Mouse (Mus musculus) cerebellum, adult 9-10 months (tissue): Measurements from ENCODE around the gene Mmp2.
"Not testable (repeated sequence)": the region's sequence is repeated elsewhere in the genome, so short reads cannot be mapped to it uniquely, and the experiment has no call there.

Source experiments
- DNase-seq: peaks from one replicate; pipeline ENCODE4 v3.0.0; 2022

Gene Mmp2

DNA sequence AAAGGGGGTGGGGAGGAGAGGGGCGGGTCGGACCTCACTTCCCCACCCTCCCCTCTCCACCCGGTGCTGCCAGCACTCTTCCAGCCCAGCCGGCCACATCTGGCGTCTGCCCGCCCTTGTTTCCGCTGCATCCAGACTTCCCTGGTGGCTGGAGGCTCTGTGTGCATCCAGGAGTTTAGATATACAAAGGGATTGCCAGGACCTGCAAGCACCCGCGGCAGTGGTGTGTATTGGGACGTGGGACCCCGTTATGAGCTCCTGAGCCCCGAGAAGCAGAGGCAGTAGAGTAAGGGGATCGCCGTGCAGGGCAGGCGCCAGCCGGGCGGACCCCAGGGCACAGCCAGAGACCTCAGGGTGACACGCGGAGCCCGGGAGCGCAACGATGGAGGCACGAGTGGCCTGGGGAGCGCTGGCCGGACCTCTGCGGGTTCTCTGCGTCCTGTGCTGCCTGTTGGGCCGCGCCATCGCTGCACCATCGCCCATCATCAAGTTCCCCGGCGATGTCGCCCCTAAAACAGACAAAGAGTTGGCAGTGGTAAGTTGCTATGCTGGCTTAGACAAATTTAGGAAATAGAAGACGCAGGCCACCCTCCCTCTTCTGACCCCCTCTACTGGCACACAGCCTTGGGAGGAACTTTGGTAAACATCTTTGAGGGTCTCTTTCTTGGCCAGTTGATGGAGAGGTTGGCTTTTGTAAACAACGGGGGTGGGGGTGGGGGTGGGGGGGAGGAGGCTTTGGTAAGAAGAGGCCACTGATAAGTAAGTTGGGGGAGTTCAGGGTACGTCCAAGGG is at the start of gene Mmp2:
Gene Mmp2 (plus strand): TSS at position 49 of the 792 bp plus-strand sequence.
- DNase-seq = no peak

DNA sequence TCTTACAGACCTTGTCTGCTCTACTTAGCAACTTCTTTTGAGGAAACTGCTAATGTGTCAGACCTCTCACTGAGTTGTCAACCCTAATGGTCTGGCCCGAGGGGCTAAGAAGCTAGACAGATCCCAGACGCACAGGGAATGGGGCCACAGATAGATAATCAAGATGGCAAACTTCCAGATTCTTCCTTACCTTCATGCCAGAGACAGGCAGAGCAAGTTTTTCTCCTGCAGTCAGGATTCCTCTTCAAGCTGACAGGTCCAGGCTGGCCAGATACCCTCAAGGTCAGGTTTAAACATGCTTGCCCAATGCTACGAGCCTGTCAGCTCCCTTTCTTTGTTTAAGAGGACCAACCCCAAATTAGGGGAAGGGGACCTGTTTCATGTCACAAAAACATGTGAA is 46.1 kb upstream of the Mmp2 start:
- no peak for DNase-seq

DNA sequence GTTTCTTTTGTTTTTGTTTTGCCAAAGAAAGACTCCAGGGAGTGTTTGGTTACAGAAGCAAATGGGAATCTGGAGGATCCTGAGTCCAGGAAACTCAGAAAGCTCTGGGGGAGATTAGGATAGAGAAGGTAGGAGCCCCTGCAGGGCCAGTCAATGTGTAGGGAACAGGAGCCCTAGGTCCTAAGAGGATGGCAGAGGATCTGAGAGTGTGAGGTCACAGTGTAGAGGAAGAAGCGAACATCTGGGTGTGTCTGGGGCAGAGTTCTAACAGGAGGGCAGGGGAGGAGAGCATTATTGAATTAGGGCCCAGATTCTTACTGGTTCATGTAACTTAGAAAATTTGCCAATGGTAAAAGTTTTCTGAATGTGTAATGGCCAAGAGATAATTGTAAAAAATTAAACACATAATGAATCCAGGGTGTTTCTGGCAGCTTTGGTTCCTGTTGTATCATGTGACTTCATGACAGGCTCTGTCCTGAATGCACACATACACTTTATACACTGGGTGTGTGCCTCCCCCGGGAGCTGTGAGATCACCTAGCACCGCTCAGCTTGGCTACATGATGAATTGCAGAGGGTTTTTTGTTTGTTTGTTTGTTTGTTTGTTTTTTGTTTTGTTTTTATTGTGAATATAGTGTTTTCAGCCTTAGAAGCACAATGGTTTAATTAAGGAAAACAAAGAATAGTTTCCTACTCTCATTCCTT is 43.0 kb upstream of the Mmp2 start:
- no peak for DNase-seq

DNA sequence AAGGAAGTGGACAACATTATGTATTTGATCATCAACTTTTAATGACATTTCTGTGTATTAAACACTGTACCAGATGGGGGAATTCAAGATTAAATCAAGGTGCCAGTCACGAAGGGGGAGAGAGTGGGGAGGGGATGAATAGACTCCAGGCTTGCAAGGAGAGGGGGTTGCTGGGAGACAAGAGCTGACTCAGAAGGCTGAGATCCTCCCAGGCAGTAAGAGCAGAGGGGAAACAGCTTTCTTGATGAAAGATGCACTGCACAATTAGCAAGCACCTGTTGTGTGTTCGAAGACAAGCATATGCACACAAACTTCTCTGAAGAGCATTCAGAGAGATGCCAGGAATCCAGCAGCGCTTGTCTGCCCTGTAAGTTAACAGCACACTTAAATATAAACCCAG is 36.3 kb upstream of the Mmp2 start:
- no peak for DNase-seq

DNA sequence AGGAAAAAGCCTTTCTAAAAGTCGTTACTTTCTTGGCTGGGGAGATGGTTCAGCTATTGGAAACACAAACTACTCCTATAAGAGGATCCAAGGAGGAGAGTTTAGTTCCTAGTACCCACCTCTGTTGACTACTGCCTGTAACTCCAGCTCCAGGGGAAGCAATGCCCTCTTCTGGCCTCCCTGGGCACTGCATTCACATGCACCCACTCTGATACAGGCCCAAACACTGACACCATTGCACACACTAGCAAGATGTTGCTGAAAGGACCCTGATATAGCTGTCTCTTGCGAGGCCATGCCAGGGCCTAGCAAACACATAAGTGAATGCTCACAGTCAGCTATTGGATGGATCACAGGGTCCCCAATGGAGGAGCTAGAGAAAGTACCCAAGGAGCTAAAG is 35.1 kb upstream of the Mmp2 start:
- not testable (repeated sequence) for DNase-seq

DNA sequence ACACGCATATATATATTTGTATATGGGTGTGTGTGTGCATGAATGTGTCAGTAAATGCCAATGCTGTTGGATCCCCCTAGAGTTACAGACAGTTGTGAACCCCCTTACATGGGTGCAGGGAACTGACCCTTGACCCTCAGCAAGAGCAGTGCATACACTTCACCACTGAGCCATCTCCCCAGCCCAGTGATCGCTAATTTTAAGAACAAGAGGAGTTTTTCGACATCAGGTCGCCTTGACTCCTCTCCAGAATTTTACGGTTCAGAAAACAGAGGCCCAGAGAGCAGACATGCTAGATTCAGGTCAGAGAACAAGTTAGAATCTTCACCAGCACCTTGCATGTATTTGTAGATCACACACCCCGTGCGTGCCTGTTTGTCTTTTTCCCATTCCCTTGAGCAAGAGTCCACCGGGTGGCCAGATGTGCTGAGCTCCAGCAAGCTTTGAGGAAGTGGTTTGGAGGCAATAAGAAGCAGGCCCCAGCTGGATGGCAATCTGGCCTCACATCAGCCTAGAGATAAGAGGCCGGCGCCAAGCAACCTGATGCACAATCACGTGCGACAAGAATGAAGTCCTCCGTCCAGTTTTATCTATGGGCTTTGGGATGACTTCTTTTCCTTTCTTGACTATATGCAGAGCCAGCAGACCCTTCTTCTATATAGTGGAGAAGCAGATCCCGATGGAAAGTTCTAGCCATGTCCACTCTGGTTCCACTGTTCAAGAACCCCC is 33.1 kb upstream of the Mmp2 start:
- DNase-seq = no peak

DNA sequence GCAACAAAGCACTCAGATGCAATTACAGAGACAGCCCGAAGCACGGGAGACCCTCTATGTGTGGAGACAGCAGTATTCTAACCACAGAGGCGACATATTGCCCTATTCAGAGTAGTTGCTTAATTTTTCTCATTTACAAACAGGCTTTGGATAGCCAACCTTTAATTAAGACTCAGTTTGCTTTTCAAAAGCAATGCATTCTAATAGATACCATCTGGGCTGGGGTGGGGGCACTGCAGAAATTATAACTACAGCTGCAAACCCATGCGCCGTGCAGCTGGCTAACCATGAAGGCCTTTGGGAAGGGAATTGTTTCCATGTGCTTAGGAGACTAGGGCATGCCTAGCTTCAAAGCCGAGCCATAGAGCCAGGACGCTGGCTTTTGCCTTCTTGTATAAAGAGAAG is 29.6 kb upstream of the Mmp2 start:
- no peak for DNase-seq

DNA sequence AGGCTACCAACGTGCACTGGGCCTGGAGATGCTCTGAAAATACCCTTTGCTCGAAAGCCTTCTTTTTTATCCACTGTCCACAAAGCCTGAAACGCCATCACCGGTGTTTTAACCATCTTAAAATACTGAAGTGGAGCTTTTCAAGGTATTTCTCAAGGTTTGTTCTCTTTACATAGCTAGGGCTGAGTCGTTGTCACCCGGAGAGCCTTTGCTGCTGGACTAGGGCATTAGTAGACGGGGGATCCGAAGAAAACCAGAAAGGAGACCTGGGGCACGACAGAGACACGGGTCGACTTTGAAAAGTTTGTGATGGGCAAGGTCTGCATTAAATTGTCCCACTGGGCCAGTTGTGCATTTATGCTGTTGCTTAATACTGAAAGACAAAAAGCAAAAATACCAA is 27.7 kb upstream of the Mmp2 start:
- no peak for DNase-seq

DNA sequence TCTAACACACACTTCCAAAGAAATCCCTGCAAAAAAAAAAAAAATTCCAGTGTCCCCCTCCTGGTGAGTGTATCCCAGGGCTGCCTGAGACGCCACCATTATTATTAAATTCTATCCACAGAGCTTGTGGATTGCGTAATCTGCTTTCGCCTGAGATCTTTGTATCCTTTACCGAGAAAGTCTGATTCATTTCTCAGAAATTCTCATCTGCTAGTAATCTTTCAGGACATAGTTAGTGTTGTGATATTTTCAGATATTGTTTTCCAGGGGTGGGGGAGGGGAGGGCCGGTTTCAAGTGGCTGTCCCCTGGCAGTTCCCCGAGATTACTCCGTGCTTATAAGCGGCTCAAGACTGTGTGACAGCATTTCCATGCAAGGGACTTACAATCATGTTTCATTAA is 25.9 kb upstream of the Mmp2 start:
- DNase-seq = no peak

DNA sequence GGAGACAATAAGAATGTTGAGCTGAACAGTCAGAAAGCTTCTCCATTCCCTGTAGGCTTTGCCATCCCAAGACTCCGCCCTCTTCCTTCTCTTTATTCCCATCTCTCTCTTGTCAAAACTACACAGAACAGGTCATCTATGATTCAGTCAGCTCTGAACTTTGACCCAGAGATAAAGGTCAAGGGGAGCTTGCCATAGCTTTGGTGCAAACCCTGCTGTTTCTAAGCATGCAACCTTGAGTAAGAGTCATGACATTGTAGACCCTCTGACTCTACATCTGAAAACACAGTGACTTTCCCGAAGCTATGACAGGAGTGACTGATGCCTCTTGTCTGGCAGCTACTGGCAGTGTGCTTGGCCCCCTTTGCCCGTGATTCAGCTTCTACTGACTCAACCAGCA is 24.5 kb upstream of the Mmp2 start:
- no peak for DNase-seq

DNA sequence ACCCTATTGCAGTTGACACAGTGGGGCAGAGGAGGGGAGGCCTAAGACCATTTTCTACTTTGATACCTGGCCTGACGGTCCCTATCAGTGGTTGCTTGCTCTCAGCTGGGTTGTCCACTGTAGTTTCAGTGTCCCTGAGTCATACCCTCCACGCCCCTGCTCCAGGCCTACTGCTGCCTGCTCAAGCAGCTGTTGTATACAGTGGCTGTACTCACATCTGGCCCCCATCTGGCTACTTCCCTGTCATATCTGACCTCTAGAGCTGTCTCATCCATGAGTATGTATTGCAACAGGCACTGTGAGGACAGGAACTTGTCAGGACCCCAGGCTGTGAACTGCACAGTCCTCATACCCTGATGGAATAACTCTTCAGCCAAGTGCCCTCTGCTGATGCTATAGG is 14.3 kb upstream of the Mmp2 start:
- no peak for DNase-seq

DNA sequence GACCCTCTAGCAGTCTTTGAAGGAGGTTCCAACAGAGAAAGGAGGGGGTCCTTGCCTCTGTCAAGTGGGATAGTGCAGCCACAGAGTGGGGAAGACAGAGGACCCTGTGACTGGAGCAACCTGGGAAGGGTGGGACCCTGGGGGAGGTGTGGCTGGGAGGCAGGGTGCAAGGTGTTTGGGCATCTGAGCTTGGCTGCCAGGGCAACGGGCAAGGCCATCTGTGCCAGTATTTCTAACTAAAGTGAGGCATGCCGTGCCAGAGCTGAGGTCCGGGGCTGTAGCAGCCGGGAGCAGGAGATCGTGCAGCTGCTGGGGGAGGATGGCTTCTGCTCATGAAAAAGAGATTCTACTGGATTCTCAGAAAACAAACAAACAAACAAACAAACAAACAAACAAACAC is 11.4 kb upstream of the Mmp2 start:
- no peak for DNase-seq

DNA sequence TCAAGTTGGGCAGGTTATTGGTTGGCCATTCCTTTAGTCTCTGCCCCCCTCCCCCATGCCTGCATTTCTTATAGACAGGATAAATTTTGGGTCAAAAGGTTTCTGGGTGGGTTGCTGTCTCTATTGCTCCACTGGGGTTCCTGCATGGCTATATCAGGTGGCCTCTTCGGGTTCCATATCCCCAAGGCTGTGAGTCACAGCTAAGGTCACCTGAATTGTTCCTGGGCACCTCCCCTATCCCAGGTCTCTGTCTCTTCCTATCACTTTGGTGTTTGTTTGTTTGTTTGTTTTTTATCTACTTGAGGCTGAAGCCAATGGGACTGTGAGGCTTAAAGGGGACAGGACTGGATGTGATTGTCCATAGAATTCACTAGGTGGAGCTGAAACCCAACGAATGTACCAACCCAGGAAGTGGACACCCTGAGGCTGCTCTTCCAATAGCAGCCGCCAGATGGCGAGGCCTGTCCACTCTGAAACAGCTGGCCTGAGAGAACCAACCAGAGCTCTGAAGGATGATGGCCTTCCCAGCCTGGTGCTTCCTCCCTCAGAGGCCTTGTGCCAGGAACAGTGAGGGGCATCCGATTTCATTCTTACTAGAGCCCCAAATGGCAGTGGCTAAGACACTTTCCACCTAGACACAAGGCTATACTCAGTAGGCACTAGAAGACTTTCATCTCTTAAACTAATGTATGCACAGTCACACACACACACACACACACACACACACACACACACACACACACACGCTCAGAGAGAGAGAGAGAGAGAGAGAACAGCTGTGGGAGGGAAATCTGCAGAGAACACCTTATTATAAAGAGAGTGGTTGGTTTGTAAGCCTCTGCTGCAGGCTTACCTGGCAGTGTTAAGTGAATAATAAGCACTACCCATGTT is 8.9 kb upstream of the Mmp2 start:
- peak; percentile 48 for DNase-seq

DNA sequence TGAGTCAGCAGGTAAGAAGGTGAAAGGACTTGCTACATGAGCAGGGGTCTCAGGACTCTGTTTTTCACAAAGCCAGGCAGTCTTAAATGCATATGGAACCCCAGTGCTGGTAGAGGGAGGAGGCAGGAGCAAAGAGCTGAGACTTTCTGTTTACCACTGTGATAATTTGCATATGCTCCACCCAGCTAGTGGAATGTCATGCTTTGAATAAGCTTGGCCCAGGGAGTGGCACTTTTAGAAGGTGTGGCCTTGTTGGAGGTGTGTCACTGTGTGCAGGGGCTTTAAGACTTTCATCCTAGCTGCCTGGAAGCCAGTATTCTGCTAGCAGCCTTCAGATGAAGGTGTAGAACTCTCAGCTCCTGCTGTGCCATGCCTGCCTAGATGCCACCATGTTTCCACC is 5.9 kb upstream of the Mmp2 start:
- DNase-seq = no peak

DNA sequence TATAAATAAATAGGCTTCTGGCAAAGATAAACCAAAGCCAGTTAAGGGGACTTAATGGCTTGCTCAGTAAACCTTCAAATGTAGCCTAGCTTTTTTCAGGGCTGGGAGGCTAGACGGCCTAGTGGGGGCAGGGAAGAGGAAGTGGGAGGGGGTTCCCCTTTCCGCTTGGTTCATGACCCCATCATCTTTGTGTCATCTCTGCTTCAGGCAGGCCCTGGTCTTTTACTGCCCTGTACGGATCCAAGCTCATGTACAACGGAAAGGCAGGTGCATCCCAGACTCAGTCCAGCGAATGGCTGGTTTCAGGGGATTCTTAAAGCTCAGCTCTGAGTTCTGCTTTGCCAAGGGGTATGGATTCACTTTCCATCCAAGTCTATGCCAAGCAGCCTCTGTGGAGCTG is 4.7 kb upstream of the Mmp2 start:
- no peak for DNase-seq

DNA sequence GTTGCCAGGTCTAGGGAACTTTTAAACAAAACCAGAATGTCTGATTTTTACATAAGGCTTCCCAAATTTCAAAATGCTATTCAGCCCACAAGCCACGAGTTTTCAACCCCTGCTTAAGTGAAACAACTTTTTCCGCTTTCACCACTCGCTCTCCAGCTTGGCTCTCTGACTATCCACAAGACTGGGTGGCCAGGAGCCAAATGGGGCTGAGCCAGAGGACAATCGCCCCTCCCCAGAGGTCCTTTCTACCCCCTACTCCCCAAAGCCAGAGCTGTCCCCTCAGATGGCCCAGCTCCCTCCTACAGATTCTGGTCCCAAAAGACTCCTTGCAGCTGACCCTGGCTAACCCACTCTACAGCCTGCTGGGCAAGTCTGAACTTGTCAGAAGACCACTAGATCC is 1.1 kb upstream of the Mmp2 start:
- no peak for DNase-seq

DNA sequence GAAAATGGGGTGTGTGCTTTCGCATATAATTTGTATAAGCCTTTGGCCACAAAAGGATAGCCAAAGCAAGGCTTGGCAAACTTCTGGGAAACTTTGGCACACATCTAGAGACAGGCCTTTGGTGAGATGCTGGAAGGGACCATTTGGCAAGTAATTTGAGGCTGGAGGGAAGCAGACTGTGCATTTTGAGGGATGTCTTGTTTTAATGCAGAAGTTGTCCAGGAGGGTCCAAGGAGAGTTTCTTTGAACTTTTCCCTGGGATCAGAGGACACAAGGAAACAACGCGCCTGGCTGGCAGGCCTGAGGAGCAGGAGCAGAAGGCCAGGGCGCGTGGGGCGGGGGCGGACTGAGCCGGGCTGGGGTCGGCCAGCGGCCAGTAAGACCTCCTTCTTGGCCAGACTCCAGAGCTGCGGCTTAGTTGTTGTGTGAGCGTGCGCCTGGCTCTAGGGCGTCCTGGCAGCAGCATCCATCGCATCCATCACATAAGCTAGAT is 1.2 kb downstream of the Mmp2 start:
- no peak for DNase-seq

DNA sequence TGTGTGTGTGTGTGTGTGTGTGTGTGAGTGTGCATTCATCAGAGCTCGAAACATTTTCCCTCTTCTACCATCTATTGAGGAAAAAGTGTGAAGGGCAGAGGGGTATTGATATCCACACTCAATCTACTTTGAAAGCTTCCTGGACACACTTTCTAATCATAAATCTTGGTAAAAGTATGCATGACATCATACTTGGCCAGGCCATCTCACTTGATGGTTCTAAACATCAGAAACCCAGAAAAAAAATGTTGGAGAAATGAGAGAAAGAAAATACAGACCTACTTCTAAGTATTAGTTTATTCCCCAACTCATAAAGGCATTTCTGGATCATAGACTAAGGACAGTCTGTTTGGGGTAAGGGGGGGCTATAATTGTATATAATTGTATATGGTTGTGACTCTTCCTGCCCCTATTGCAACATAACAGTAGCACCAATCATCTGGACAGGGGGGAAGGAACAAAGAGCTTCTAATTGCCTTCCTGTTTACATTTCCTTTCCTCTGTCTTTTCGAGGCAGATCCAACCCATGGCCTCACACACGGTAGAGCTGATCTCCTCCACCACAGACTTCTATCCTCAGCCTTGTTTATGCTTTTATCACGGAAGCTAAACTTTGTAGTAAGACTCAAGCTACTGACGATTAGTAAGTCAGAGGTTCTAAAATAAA is 7.1 kb downstream of the Mmp2 start:
- no peak for DNase-seq

DNA sequence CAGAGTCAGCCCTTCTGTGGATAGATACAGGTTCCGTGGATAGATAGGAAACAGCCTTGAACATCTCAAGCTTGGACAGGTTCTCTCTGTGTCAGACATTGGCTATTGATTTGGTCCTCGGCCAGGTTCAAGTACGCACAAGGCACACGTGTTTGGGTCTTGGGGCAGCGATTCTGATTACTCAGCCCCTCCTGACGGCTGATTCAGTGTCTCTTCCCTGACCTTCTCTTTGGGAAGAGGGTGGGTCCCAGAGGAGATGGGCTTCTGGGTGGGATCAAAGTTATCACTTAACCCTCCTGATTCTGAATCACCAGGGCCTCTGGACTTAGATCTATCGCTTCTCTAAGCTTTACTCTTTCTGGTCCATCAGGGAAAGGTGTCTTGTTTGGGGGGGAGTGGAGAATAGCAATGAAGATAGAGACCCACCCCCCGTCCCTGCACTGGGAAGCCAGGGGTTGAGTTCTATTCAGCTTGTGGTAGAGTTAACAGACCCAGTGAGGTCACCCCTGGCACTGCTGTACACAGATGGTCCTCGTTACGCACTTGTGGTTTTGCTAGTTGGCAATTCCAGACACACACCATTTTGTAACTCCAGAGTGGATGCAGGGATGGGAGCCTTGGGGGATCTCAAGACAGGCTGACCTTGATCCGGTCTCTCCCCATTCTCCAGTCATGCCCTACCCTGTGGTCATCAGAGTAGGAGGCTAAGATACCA is 7.9 kb downstream of the Mmp2 start:
- DNase-seq = no peak

DNA sequence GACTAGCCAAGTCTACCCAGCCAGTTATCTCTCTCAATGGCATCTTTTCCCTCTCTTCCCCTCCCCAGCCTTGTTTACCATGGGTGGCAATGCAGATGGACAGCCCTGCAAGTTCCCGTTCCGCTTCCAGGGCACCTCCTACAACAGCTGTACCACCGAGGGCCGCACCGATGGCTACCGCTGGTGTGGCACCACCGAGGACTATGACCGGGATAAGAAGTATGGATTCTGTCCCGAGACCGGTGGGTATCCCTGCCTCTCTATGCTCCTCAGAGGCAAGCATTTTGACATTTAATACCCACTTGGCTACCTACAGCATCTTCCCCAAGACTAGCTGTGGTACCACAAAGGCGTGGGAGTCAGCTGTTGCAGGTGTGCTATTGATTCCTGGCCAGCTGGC is 8.8 kb downstream of the Mmp2 start:
- no peak for DNase-seq

DNA sequence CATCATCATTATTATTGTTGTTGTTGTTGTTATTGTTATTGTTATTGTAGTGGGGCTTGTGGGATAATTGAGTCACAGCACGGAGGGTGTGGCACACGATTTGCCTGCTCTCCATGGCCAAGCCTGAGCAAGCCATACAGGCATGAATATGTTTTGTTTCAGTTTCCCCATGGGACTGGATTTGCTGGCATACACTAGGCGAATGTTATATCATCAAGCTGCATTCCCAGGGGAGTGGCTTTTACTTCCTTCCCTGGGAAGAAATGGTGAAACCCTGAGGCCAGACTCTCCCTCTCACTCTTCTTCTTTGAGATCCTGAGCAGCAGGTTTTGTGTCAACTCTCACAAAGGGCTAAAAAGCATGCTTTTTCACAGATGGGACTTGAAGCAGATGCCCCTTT is 11.5 kb downstream of the Mmp2 start:
- DNase-seq = no peak

DNA sequence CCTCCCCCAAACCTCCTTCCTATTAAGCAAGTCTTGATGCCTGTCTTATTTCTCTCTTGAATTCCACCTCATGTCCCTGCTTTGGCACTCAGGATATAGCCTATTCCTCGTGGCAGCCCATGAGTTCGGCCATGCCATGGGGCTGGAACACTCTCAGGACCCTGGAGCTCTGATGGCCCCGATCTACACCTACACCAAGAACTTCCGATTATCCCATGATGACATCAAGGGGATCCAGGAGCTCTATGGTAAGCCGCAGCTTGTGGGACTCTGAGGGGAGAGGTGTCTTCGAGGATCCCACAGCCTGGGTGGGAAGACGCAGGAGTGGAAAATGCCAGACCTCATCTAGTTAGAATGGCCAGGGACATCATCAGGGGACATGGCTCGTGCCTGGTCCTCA is 12.1 kb downstream of the Mmp2 start:
- no peak for DNase-seq
